Mouse (Mus musculus) left cerebral cortex, adult 11 months (tissue): ENCODE data around the gene Nectin3.
A peak's percentile ranks its signal among the peaks of the same experiment; 100 is the strongest.
"Not testable (repeated sequence)": the region's sequence is repeated elsewhere in the genome, so short reads cannot be mapped to it uniquely, and the experiment has no call there.

ENCODE experiments used
- DNase-seq: peaks from one replicate; pipeline ENCODE4 v3.0.0; 2022; ENCODE audit warnings: low spot score

Gene Nectin3

DNA sequence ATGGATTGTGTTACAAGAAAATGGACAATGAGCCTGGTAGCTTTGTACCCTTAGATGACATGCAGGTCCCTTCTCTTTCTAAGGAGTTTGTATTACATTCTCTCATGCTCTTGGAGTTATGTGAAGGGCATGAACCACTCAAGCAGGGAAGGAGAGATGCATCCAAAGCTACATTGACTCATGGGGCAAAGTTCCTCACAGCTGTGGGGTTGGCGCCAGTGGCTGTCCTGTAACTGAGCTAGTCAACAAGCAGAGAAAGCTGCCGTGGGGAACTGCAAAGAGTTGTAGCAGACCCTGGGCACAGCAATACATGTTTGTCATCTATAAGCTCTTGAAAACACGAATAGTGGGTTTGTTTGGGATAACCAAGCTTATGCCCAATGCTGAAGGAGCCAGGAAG, 82.1 kb downstream of the Nectin3 start:
- DNase-seq = no peak

DNA sequence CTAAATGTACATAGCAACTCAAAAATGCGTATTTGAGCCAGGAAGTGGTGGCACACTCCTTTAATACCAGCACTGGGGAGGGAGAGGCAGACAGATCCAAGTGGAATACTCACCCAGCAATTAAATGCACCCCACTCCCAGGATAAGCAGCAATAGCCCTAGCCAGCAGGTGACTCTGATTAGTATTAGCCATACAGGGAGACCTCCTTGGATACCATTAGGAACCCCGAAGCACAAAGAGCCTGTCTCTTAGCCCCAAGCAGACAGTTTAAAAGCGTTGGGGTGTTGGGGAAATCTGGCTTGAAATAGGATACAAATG, 87.6 kb downstream of the Nectin3 start:
- DNase-seq = no peak

DNA sequence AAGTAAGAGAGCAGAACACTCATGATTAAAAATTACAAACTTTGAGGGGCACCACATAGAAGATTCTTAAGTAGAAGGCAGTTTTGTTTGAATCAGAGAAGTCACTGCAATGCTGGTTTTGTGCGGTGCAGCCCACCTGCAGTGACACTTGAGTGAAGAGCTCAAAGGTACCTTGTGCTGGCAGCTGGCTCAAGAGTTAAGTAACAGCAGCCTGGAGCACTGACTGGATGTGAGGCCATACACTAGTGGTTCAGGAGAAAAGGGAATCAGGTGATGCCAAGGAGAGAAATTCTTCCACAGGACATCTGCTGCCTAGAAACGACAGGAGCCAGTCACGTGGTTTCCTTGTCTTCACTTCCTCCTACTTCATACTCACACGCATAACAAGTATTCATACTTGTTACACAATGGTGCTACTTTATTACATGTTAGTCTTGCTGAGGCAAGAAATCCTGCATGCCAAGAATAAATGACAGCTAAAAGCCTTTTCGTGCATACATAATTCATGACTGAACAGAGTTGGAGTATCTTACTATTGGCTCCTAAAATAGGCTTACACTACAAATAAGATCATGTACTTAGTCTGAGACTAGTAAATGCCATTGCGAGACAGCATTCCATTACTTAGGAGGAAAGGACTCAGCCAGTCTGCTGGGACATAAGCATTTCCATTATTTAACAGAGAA, 88.1 kb downstream of the Nectin3 start:
- no peak for DNase-seq

DNA sequence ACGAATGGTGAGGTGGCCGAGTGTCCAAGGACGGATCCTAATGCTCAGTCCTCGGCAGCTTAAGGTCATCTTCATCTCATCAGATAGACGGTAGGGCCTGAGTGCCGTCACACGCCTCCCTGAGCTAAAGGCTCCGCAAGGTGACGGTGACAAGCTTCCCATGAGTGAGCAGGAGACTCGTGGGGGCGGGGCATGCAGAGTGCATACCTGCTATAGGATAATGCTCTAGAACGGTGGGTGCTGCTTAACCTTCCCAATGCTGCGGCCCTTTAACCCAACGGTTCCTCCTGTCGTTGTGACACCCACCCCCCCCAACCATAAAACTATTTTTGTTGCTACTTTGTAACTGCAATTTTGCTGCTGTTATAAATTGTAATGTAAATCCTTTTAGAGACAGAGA, 90.3 kb downstream of the Nectin3 start:
- no peak for DNase-seq

DNA sequence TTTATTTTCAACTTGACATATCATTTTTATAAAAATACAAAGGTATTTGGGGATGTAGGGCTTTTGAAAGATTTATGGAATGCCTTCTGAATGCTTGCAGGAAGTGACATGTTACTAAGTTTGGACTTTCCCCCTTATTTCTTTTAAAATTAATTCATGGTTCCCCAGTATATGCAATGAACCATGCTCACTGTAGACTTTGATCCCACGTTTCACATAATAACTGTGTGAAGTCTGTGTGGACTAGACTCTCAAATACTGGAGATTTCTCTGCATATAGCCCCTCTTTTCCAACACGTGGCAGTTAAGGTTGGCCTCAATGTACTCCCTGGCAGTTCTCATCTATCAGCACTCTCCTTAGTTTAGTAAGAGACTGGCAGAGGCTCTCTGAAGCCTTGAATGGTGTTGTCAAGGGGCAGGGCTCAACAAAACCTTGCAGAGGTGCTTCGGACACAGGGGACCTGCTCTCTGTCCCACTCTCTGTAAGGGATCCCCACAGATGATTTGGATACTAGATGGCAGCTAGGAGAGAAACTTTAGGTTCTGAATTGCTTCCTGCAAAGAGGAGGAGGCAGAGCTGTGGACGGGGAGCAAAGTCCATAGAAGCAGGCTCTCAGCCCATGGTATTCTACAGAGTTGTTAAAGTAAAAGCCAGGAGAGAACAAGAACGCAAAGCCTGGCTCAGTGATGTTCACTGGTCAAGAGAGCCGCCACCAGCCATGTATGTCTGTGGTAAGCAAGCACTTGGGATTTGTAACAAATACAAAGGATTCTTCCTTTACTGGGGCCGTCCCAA, 91.3 kb downstream of the Nectin3 start:
- no peak for DNase-seq

DNA sequence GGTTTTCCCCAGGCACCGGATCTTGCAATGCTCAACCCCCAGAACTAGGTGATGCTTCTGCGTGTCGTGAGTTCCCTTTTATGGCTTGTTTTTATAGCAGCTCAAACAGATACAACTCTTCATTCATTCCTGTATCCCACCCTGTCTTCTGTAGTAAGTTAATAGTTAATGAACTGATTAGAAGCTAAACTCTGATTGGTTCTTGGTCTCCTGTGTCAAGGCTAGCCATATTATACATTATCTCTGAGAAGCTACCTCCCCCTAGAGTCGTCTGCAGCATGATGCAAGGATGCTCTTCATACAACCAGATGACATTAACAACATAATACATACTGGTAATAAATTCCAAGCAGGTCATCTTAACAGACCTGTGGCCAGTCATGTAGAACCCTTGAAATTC, 100.4 kb downstream of the Nectin3 start:
- DNase-seq = no peak

DNA sequence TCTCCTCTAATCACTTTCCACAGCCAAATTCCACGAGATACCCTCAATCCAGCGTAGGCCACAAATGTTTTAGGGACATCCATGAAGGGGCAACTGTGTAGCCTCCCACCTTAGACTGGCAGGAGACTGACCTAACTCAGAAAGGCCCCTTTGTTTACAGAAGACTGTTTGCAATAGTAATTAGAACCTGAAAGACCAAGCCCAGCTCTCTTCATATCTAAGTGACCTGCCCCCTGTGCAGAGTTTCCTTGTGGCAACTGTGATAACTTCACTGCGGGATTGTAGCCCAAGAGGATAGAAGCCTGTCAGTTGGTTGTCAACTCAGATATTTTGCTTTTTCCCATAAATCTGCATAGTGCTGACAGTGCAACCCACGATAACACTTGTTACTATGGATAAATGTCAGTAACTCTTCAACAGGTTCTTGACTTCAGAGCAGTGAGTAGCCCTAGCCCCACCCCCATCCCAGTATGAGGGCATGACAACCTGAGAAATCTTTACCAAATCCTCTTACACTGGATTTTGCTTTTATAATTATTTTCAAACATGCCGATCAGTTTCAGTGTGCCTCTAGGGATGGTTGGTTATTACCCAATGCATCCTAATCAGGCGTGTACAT, 108.8 kb downstream of the Nectin3 start:
- no peak for DNase-seq

DNA sequence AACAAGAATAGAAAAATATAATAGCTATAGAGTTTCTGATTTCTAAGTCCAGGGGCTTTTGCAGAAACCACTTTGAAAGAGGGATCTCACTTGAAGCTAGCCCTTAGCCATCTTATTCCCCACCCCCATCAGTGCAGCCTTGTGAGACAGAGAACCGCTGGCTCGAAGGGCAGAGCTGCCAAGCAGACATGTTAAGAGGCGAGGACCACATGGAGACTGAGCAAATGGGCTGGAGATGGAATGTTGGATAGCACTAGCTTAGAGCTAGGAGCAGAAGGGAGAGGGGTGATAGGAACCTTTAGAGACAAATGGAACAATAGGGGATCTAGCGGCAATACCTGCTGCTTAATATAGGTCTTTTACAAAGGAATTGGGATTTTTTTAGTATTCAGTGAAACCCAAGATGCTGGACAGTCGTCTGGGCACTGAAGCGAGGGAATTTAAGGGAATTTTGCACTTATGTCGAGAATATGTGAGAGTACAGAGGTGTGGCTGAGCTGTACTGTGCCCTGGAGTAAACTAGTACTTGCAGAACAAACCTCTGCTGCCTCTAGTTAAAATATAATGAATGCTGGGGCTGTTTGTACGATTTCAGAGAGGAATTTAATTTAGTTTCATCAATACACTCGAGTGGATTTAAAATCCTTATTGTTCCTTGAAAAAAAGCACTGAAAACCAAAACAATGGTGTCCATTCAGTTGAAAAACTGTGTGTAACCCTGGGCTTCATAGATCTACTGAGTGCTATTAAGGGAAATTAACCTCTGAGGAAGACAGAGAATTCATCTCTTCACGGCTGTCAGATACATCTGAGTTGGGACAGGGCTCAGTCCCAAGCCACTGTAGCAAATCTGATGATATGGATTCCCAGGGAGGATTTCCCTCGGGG, 109.6 kb downstream of the Nectin3 start:
- no peak for DNase-seq

DNA sequence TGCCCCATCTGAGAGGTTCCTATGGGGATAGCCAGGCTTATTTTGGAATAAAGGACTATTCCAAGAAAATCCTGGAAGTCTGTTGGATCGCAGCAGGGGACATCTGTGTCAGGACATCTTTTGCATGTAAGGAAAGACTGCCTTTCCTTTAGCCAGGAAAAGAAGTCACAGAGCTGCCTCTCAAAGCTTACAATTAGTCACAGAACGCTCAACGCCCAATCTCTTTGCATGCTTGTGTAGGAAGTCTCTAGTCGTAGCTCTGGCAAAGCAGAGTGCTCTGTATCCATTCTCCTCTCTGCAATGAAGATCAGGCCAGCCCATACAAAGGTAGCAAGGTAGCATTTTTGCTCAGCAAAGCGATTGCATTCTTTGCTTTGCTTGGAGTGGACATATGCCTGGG, 114.0 kb downstream of the Nectin3 start:
- DNase-seq = no peak

DNA sequence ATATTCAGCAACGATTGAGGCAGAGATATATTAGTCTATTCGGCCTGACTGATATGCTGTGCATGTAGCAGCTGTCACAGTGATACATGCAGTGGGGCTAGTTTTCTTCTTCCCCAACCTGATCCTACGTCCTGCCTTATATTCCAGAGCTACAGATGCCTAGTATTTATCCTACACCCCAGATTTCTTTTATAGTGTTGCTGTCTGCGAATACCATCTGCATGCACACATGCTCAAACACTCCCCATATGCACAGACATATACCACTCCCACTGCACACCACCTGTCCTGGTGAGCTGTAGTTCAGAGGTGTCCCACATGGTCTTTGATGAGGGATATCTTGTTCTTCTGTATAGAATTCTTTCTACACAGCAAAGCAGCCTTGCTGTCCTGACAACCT, 115.0 kb downstream of the Nectin3 start:
- peak; percentile 7 for DNase-seq

DNA sequence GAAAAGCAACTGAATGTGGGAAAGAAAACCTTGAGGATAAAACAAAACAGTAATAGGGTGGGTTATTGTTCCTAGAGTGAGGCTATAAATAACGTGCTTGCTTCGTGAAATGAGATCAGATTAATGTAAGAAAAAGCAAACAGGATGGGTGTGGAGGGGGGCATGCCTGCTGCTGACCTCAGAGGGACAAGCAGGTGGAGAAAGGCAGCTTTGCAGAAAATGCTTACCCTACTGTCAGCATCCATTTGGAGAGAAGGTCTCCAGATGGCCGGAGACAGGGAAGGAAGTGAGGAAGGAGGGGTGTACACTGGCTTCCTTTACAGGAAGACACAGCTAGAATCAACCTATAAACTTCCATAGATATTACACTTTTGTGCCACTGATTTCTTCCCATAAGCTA, 121.8 kb downstream of the Nectin3 start:
- no peak for DNase-seq

DNA sequence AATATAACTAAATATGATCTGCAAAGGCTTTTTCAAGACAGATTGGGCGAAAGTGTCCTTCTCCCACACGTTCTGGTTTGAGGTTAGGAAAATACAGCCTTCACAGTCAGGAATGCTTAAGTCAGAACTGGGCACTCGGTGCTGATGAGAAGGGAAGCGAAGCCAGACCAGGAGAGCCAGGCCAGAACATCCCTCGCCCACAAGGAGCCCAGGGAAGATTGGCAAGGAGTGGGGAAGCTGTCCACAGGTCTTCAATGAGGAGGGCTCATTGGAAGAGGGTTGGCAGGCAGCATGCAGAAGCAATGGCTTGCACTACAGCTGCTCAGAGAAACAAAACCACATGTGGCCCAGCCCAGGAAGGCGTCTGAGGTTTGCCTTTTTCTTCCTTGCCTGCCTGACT, 136.3 kb downstream of the Nectin3 start:
- DNase-seq = no peak

DNA sequence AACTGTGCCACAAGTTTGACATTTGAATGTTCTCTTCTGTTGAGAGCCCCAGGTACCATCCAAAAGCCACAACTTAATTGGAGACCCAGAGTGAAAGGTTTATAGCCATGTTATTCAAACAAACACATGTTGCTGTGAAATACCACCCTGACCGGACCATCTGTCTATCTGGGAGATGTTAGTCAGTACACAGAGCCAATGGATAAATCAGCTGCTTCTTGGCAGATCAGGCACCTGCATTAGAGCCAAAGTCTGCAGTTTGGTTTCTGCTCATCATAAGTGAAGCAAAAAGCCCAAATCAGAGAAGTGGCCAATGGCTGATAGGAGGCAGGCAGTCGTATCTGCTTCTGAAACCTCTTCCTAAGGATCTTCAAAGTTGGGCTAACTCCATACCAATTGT, 140.7 kb downstream of the Nectin3 start:
- DNase-seq = not testable (repeated sequence)

DNA sequence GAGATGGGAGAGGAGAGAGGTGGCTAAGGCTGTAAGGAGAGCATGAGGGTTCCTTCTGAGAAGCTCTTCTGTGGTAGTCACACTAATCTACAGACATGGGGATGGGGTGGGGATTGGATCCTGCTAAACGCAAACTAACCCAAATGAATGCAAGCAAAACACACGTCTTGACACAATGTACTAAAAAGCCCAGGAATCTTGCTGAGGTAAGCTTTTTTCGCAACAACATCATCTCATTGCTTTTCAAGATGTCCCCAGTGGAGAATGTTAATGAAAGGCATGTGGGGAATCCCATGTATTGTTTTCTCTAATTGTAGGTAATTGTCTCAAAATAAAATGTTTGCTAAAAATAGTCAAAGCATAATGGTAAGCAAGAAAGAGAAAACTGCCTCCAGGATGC, 141.7 kb downstream of the Nectin3 start:
- no peak for DNase-seq
